24 mouse cellular contexts compared by ENCODE assay signal in the genomic region with DNA sequence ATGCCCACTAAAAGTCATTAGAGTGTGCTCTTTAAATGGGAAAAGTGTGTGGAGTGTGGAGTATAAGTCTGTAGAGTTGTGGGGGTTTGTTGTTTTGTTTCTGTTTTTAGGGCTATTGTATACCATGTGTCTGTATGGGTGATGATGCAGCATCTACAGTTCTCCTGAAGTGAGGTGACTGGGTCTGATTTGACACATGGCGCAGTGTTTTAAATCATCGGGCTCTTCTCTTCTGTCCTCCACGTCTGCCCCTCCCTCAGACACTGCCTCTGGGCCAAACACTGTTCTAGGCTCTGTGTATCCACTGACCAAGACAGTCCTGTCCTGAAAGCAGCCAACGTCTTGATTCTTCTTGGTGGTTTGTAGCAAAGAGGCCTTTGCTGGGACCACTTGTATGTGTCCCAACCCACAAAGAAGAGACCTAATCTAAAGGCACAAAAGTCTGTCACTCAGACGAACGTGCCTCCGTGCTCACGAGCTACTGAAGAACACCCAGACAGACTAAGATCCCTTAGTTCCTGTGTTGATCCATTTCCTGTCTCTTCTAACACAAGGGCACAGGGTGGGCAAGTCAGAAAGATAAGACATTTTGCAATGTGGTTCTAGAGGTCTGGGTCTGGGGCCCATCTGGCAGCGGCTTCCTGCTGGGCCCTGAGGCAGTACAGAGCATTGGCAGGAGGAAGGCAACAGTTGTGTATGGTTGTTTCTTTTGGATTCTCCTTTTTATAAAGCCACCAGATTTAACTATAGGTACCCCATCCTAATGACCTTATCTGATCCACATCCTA. TPM values are rescaled to one million over a fixed set of nuclear protein-coding genes. Genes with fewer than 3 reads are reported as not detected.
A peak's percentile ranks its signal among the peaks of the same experiment; 100 is the strongest.
DNase-seq lines count a peak whose midpoint lies in the region; ATAC-seq lines count a peak whose summit lies in the region.
"Had no signal": no experiment of that assay in that cellular context is flagged by ENCODE, and none has a peak within 500 bp of the region (broad histone marks: within the 10 kb centered on the region; RNA-seq: fewer than 3 reads in every experiment).

No protein-coding gene starts in this region.

- intact Hi-C loops in heart, postnatal 25 days (cut with DNase I): no loop called here

- peak overlapping the region; percentile 19; the same call in 1 of the 2 replicates for H3K9ac ChIP-seq in heart, embryonic 13.5 days
- H3K9ac ChIP-seq in liver, embryonic 15.5 days: no peak overlapping the region
- no peak overlapping the region for H3K9ac ChIP-seq in forebrain, embryonic 15.5 days (replicated peaks)
- H3K9ac ChIP-seq: embryonic facial prominence, embryonic 13.5 days had no signal

- DNase-seq in heart, postnatal 25 days (ENCODE audit: low spot score): no peak
- DNase-seq in 416B (ENCODE audit: low read depth): peak; percentile 94
- no peak for DNase-seq in gastrocnemius, adult 8-10 months (ENCODE audit: low spot score in 2 of 2)
- no peak for DNase-seq in yolk sac, embryonic 10.5 days (ENCODE audit: low spot score)
- DNase-seq: adrenal gland, adult 8-10 months; cerebellum, adult 9-10 months; gastrocnemius, adult 2 months; kidney, adult 11 months; lung, adult 18-20 months; lung, postnatal 14 days; retina, postnatal 1 day; right cerebral cortex, postnatal 4 days; thymus, postnatal 25 days had no signal

- no peaks in the 10 kb centered on the region for H3K27me3 ChIP-seq in heart, embryonic 13.5 days (replicated peaks)
- H3K27me3 ChIP-seq in liver, embryonic 15.5 days: no peaks in the 10 kb centered on the region
- H3K27me3 ChIP-seq in forebrain, embryonic 15.5 days: no peaks in the 10 kb centered on the region
- H3K27me3 ChIP-seq: embryonic facial prominence, embryonic 13.5 days; Patski had no signal

- no peaks in the 10 kb centered on the region for H3K36me3 ChIP-seq in heart, embryonic 13.5 days
- no peaks in the 10 kb centered on the region for H3K36me3 ChIP-seq in liver, embryonic 15.5 days (replicated peaks)
- H3K36me3 ChIP-seq in forebrain, embryonic 15.5 days: no peaks in the 10 kb centered on the region
- H3K36me3 ChIP-seq: embryonic facial prominence, embryonic 13.5 days; forebrain, embryonic 10.5 days; limb, embryonic 10.5 days; midbrain, embryonic 10.5 days had no signal

- WGBS in heart, embryonic 13.5 days: 56% methylated on average over 9 of the region's 9 CpGs
- WGBS in liver, embryonic 15.5 days (ENCODE audit: insufficient replicate concordance): 16% methylated on average over 9 of the region's 9 CpGs
- WGBS in forebrain, embryonic 15.5 days: 86% methylated on average over 9 of the region's 9 CpGs

- H3K27ac ChIP-seq in heart, embryonic 13.5 days (replicated peaks): peak overlapping the region; percentile 88
- peak overlapping the region; percentile 53; the same call in 1 of the 2 replicates for H3K27ac ChIP-seq in liver, embryonic 15.5 days (replicated peaks)
- no peak overlapping the region for H3K27ac ChIP-seq in forebrain, embryonic 15.5 days (replicated peaks)
- H3K27ac ChIP-seq: embryonic facial prominence, embryonic 13.5 days; forebrain, embryonic 10.5 days; gastrocnemius, adult 2 months; hindbrain, postnatal 0 days; limb, embryonic 10.5 days; midbrain, embryonic 10.5 days; stomach, postnatal 0 days had no signal

- no peak for ATAC-seq in heart, embryonic 13.5 days (ENCODE audit: extremely low read depth, insufficient number of reproducible peaks, low FRiP score, low TSS enrichment)
- ATAC-seq in common myeloid progenitor, adult 5-6 weeks (replicated peaks; ENCODE audit: low read depth, poor library complexity, severe bottlenecking): peak; percentile 79
- 0 out of 2 replicates have a peak, but pooled peaks have one; percentile 20 for ATAC-seq in liver, embryonic 15.5 days (ENCODE audit: insufficient read depth)
- ATAC-seq in forebrain, embryonic 15.5 days (replicated peaks): no peak
- ATAC-seq: hindbrain, postnatal 0 days had no signal

- H3K4me3 ChIP-seq in heart, embryonic 13.5 days: no peak overlapping the region
- H3K4me3 ChIP-seq in liver, embryonic 15.5 days (replicated peaks): no peak overlapping the region
- H3K4me3 ChIP-seq in forebrain, embryonic 15.5 days: no peak overlapping the region
- H3K4me3 ChIP-seq: embryonic facial prominence, embryonic 13.5 days; forebrain, embryonic 10.5 days; gastrocnemius, adult 2 months; limb, embryonic 10.5 days; midbrain, embryonic 10.5 days had no signal

- H3K9me3 ChIP-seq in heart, embryonic 13.5 days: no peaks in the 10 kb centered on the region
- no peaks in the 10 kb centered on the region for H3K9me3 ChIP-seq in liver, embryonic 15.5 days (replicated peaks)
- H3K9me3 ChIP-seq in forebrain, embryonic 15.5 days: no peaks in the 10 kb centered on the region
- H3K9me3 ChIP-seq: embryonic facial prominence, embryonic 13.5 days; forebrain, embryonic 10.5 days; limb, embryonic 10.5 days; midbrain, embryonic 10.5 days had no signal

- H3K4me2 ChIP-seq in heart, embryonic 13.5 days: no peak overlapping the region
- H3K4me2 ChIP-seq in liver, embryonic 15.5 days: peak overlapping the region; percentile 6; the same call in 1 of the 2 replicates
- no peak overlapping the region for H3K4me2 ChIP-seq in forebrain, embryonic 15.5 days (replicated peaks)
- H3K4me2 ChIP-seq: embryonic facial prominence, embryonic 13.5 days had no signal

- H3K4me1 ChIP-seq in heart, embryonic 13.5 days: peaks cover 25% of the 10 kb centered on the region
- H3K4me1 ChIP-seq in liver, embryonic 15.5 days (replicated peaks): peaks cover 23% of the 10 kb centered on the region
- no peaks in the 10 kb centered on the region for H3K4me1 ChIP-seq in forebrain, embryonic 15.5 days
- H3K4me1 ChIP-seq: midbrain, embryonic 10.5 days had no signal

RNA-seq across cellular contexts. Expression of a gene that starts 5.6 kb away (rescaled TPM):
- 207 and 208 TPM in 2 replicates for polyA plus RNA-seq in heart, embryonic 13.5 days (2015; fragmentation: Nextera tagmentation; extraction: Ambion mirVana)
- total RNA-seq in heart, postnatal 25 days (2021): 10 to 100 TPM; 48.0 to 56.7 TPM
- 161 and 170 TPM in 2 replicates for total RNA-seq in common myeloid progenitor, adult 5-6 weeks (2017)
- 32.7 and 33.8 TPM in 2 replicates for polyA plus RNA-seq in liver, embryonic 15.5 days (2015; fragmentation: Nextera tagmentation; extraction: Ambion mirVana)
- total RNA-seq in gastrocnemius, adult 8-10 months (2022): 10 to 100 TPM; 17.2 to 24.8 (median 23.2) TPM
- polyA plus RNA-seq in forebrain, embryonic 15.5 days (2015; fragmentation: Nextera tagmentation; extraction: Ambion mirVana): 17.7 and 18.0 TPM in 2 replicates

RNA-seq across cellular contexts. Expression of a gene that starts 51.7 kb away (rescaled TPM):
- 67.1 and 75.3 TPM in 2 replicates for polyA plus RNA-seq in heart, embryonic 13.5 days (2015; fragmentation: Nextera tagmentation; extraction: Ambion mirVana)
- total RNA-seq in heart, postnatal 25 days (2021): 10 to 100 TPM; 12.9 to 14.6 TPM
- 1.6 and 2.2 TPM in 2 replicates for total RNA-seq in common myeloid progenitor, adult 5-6 weeks (2017)
- polyA plus RNA-seq in liver, embryonic 15.5 days (2015; fragmentation: Nextera tagmentation; extraction: Ambion mirVana): 6.2 and 6.7 TPM in 2 replicates
- total RNA-seq in gastrocnemius, adult 8-10 months (2022): 100 to 1,000 TPM; 131 to 182 (median 168) TPM
- 15.5 and 16.8 TPM in 2 replicates for polyA plus RNA-seq in forebrain, embryonic 15.5 days (2015; fragmentation: Nextera tagmentation; extraction: Ambion mirVana)

Comparison
In these comparisons a context has a peak if more than half of its experiments do, and no peak if none do; other contexts are left out.
1. ATAC-seq: peak in common myeloid progenitor, adult 5-6 weeks (single experiment) and liver, embryonic 15.5 days (single experiment); none in heart, embryonic 13.5 days (single experiment) and forebrain, embryonic 15.5 days (single experiment).
2. RNA of a gene that starts 51.7 kb away (total RNA-seq): 131 to 182 TPM in gastrocnemius, adult 8-10 months; 12.9 to 14.6 TPM in heart, postnatal 25 days and 1.6 to 2.2 TPM in common myeloid progenitor, adult 5-6 weeks; every median in the first group is over 4 times any median in the second.